Mouse (Mus musculus) forebrain, embryonic 12.5 days (tissue): Measurements from ENCODE around the gene Rnf41. TPM values are rescaled to one million over a fixed set of nuclear protein-coding genes. Genes with fewer than 3 reads are reported as not detected.

Source experiments
- ATAC-seq: fragments of 200-750 bp; cut with Nextera tagmentation; 2 replicates; pipeline ENCODE4 v1.8.0; 2017; ENCODE audit warnings: moderate TSS enrichment; ENCODE audit not compliant: low FRiP score
- H3K27ac ChIP-seq: fragments of 300-500 bp; sonication (generic); 2 replicates; pipeline ENCODE4 v1.5.1; 2016; ENCODE audit warnings: mild to moderate bottlenecking
- H3K27me3 ChIP-seq: fragments of 300-500 bp; sonication (generic); 2 replicates; pipeline ENCODE4 v1.6.1; 2016; ENCODE audit warnings: mild to moderate bottlenecking
- H3K36me3 ChIP-seq: fragments of 300-500 bp; sonication (generic); replicated peaks from 2 replicates; pipeline ENCODE4 v1.6.1; 2016; ENCODE audit warnings: mild to moderate bottlenecking
- H3K4me1 ChIP-seq: fragments of 300-500 bp; sonication (generic); 2 replicates; pipeline ENCODE4 v1.6.1; 2016
- H3K4me2 ChIP-seq: fragments of 300-500 bp; sonication (generic); 2 replicates; pipeline ENCODE4 v1.6.1; 2016; ENCODE audit warnings: mild to moderate bottlenecking, moderate library complexity
- H3K4me3 ChIP-seq: fragments of 300-500 bp; sonication (generic); replicated peaks from 2 replicates; pipeline ENCODE4 v1.5.1; 2016; ENCODE audit warnings: mild to moderate bottlenecking
- H3K9ac ChIP-seq: fragments of 300-500 bp; sonication (generic); 2 replicates; pipeline ENCODE4 v1.6.1; 2016; ENCODE audit warnings: mild to moderate bottlenecking
- H3K9me3 ChIP-seq: fragments of 300-500 bp; sonication (generic); 2 replicates; pipeline ENCODE4 v1.6.1; 2016
- WGBS: fragments of 180-500 bp; shearing (Covaris S2); methylation state at CpG from one replicate; pipeline ENCODE4 v1.1.7; 2016; 5-methylcytosine and 5-hydroxymethylcytosine counted together
- polyA plus RNA-seq: library from polyadenylated mRNA; unstranded; fragments of >200 nt; fragmentation: Nextera tagmentation; extraction: Ambion mirVana; gene quantifications from 2 replicates; pipeline ENCODE4 v1.2.1, GENCODE M21; 2016

Gene Rnf41
- 61.9 and 62.0 TPM in 2 replicates for polyA plus RNA-seq

DNA sequence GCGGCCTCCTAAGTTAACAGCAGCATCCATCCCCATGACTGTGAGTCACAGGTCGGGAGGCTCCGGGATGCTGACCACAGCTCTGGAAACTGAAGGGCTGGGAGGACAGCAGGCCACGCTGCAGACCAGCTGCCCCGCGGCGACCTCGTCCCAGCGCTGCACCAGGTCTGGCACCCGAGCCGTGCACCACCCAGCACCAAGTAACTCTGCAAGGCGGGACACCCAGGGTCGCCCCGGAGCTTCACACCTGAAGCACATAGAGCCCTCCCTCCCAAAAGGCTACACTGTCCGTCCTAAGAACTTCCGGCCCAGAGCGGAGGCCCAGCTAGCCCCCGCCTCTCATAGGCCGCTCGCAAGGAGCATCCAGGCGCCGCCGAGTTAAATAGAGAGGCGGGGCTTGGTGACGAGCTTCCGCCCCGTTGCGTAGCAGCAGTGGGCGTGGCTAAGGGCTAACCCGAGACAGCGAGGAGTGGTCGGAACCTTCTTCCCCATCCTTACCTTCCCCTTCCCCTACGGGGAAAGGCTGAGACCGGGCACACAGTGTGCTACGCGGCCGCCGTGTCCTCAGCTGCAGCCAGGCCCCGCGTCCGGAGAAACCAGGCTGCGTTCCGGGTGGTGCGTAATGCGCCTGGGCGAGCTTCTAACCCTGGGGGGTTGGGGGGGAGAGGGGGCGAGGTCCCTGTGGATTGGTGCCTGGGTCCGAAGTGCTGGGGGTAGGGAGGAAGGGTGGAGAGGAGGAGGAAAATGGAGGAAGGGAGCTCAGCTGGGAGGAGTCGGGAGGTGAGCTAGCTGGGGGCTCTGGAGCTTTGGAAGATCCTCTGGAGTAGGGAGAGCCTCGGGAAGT, at the start of gene Rnf41, which contains the start of gene Nabp2:
Rnf41 (plus strand) TSS at position 447 of the 844 bp plus-strand sequence.
Nabp2 (minus strand) TSS at position 282 of the 844 bp plus-strand sequence.
- H3K36me3 ChIP-seq, result peaks cover 35% of the 10 kb centered on the region
- H3K9me3 ChIP-seq, result no peaks in the 10 kb centered on the region
- H3K27me3 ChIP-seq, result no peaks in the 10 kb centered on the region
- peak; percentile 89 for ATAC-seq
- WGBS, result under 1% methylated on average over 49 of the region's 50 CpGs
- peak within 1 kb of the TSS; percentile 93 for H3K4me3 ChIP-seq
- peak within 1 kb of the TSS; percentile 84 for H3K4me2 ChIP-seq
- peak within 1 kb of the TSS; percentile 96 for H3K27ac ChIP-seq
- peaks cover 46% of the 10 kb centered on the region for H3K4me1 ChIP-seq
- H3K9ac ChIP-seq, result peak within 1 kb of the TSS; percentile 93

DNA sequence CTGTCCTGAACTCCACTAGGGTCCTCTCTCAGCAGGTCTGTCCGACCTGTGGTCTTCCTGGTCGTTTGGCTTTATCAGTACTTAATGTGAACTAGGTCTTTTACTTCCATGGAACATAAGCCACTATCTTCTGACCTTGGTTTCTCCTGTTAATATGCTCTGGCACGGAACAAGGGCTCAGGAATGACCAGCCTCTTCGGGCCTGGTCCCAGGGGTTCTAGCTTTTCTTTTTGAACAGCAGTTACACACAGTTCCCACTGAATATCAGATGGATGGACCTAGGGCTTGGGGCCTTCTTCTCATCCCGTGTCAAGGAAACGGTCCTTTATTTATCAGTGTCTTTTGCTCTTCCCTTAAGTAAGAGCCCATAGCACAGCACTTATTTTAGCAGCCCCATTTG, 49.6 kb upstream of the Rnf41 start:
- H3K27ac ChIP-seq, result no peak overlapping the region
- WGBS, result 88% methylated on average over 6 of the region's 6 CpGs
- H3K4me1 ChIP-seq, result no peaks in the 10 kb centered on the region
- peaks cover 79% of the 10 kb centered on the region for H3K36me3 ChIP-seq
- H3K4me3 ChIP-seq, result no peak overlapping the region
- no peak overlapping the region for H3K4me2 ChIP-seq
- no peaks in the 10 kb centered on the region for H3K9me3 ChIP-seq
- ATAC-seq, result no peak
- no peak overlapping the region for H3K9ac ChIP-seq
- no peaks in the 10 kb centered on the region for H3K27me3 ChIP-seq

DNA sequence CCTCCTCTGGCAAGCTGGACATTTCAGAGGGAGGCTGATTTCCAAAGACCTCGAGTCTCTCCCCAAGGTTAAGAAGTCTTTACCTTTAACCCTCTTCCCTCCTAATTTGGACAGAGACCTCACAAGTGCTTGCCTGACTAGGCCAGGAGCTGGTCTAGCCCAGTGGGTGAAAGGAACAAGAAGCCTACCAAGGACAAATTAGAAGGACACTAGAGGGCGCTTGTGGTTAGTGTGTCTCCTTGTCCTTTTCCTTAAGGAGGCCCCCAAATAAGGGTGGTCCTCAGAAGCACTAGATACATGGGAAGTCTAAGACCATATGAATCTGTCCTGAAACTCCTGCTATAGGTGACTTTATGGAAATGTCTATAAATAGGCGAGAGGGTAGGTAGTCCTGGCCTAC, 48.9 kb upstream of the Rnf41 start:
- no peak overlapping the region for H3K4me3 ChIP-seq
- no peaks in the 10 kb centered on the region for H3K27me3 ChIP-seq
- peaks cover 5% of the 10 kb centered on the region for H3K4me1 ChIP-seq
- peaks cover 75% of the 10 kb centered on the region for H3K36me3 ChIP-seq
- 47% methylated on average over 3 of the region's 3 CpGs for whole genome bisulfite sequencing
- ATAC-seq, result 0 out of 2 replicates have a peak, but pooled peaks have one; percentile 39
- H3K9ac ChIP-seq, result no peak overlapping the region
- H3K9me3 ChIP-seq, result no peaks in the 10 kb centered on the region
- no peak overlapping the region for H3K27ac ChIP-seq
- no peak overlapping the region for H3K4me2 ChIP-seq

DNA sequence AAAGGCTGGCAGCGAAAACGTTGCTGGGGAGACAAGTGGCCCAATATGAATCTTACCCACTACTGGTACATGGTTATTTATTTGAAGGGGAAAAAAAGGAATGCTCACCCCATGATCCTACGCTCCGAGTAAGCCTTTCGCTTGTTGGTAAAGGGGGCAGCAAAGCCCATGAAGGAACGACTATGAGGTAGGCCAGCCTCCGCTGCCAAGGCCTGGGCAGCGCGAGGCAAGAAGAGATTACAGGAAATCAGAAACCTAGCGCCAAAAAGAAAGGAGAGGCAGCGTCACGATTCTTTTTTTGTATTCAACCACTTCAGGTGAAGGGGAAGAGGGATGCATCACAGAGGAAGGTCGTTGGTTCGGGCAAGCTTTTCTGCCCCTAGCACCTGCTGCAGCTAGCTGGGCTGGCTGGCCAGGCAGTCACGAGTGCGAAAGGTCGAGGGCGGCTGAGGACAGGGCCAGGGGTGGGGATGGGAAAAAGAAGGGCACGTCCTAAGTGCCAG, 43.5 kb upstream of the Rnf41 start:
- H3K36me3 ChIP-seq, result peaks cover 22% of the 10 kb centered on the region
- no peak for ATAC-seq
- peaks cover 18% of the 10 kb centered on the region for H3K4me1 ChIP-seq
- H3K27ac ChIP-seq, result peak overlapping the region; percentile 96
- peak overlapping the region; percentile 69 for H3K9ac ChIP-seq
- no peaks in the 10 kb centered on the region for H3K9me3 ChIP-seq
- H3K4me2 ChIP-seq, result peak overlapping the region; percentile 71
- peak overlapping the region; percentile 65 for H3K4me3 ChIP-seq
- WGBS, result 15% methylated on average over 19 of the region's 19 CpGs
- 0 out of 2 replicates have a peak, but pooled peaks cover 3% of the 10 kb centered on the region for H3K27me3 ChIP-seq

DNA sequence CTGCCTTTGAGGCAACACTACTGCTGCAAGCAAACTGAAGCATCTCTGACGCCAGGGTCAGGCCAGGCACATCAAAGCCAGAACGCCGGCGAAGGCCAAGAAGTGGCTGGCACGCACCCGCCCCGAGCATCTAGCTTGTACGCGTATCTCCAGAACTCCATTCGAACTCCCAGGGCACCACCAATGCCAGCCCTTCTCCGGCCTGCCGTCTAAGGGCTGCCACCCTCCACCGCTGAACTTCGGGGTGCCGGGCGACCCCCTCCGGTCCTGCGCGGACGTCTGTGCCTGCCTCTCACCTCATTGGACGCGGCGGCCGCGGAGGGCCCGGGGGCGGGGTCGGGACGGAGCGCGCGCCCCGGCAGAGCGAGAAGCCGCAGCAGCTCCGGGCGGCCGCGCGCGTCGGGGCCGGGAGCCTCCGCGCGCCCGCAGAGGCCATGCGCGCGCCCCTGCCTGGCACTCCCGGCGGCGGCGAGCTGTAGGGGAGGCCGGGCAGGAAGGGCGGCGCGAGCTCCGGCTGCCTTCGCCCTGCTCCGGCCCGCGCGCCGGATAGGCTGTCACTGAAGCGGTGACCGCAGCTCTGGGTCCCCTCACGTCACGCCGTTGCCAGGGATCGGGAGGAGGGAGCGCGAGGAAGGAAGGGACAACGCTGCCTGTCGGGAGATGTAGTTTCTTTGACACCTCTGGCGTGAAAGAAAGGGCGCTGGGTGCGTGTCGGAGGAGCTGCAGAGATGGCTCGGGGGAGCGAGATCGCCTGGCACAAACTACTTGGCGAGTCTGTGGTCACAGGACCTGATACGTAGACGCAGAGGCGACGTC, 42.8 kb upstream of the Rnf41 start, which contains the start of gene Coq10a:
Coq10a (minus strand) TSS at position 596 of the 816 bp plus-strand sequence.
- under 1% methylated on average over 82 of the region's 87 CpGs for WGBS

DNA sequence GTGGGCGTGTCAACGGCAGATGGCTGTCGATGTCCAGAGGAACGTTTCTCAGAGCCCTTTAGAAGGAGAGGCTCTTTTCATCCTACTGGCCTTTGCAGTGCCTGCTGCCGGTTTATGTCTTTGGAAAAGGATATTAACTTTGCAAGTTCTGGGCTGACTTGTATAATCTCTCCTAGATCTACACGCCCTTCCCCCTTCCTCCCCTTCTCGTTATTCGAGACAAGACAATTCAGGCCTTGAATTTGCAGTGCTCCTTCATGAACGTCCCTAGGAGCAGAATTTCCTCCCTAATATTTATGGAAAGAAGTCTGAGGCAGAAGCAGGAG, 42.3 kb upstream of the Rnf41 start:
- peaks cover 14% of the 10 kb centered on the region for H3K36me3 ChIP-seq
- 0 out of 2 replicates have a peak, but pooled peaks cover 3% of the 10 kb centered on the region for H3K27me3 ChIP-seq
- H3K4me2 ChIP-seq, result peak overlapping the region; percentile 71
- peak overlapping the region; percentile 69 for H3K9ac ChIP-seq
- peak overlapping the region; percentile 65 for H3K4me3 ChIP-seq
- 6% methylated on average over 9 of the region's 9 CpGs for WGBS
- ATAC-seq, result no peak
- H3K9me3 ChIP-seq, result no peaks in the 10 kb centered on the region
- peaks cover 18% of the 10 kb centered on the region for H3K4me1 ChIP-seq
- peak overlapping the region; percentile 96 for H3K27ac ChIP-seq

More for the DNA sequence above, 42.8 kb upstream of the Rnf41 start, which contains the start of gene Coq10a:
- H3K9ac ChIP-seq, result peak within 1 kb of the TSS; percentile 69
- peaks cover 15% of the 10 kb centered on the region for H3K36me3 ChIP-seq
- peak within 1 kb of the TSS; percentile 71 for H3K4me2 ChIP-seq
- 0 out of 2 replicates have a peak, but pooled peaks cover 3% of the 10 kb centered on the region for H3K27me3 ChIP-seq
- peaks cover 18% of the 10 kb centered on the region for H3K4me1 ChIP-seq
- peak; percentile 93 for ATAC-seq
- no peaks in the 10 kb centered on the region for H3K9me3 ChIP-seq
- peak within 1 kb of the TSS; percentile 65 for H3K4me3 ChIP-seq
- H3K27ac ChIP-seq, result peak within 1 kb of the TSS; percentile 96

DNA sequence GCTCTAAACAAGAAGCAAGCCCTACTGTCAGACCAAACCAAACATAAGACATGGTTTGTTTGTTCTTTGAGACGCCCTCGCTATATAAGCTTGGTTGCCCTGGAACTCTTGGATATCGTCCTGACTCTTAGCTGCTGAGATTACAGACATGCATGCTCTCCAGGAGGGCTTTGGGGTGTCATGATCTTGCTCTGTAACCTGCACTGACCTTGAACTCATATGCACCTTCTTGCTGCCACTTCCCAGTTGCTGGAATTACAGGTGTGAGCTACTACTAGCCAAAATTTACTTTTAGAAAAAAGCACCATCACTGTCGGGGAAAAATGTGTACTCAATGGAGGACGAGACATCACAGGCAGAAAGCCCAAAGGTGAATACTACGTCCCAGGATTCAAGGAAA, 41.9 kb upstream of the Rnf41 start:
- H3K4me3 ChIP-seq, result peak overlapping the region; percentile 65

DNA sequence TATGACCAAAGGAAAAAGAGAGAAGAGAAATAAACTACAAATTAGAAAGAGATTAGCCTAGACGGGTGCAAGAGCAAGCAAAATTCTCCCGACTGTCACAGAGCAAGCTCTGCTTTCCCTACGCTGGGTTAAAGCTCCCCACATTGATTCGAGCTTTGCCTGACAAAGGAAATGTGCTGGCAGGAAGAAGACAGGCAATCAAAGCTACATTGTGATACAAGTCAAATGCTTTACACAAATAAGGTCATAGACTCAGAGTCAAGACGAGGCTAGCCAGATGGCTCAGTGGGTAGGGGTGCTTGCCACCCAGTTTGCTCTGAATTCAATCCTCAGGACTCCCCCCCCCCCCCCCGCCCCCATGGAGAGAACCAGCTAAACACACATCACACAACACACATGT, 41.4 kb upstream of the Rnf41 start:
- peak overlapping the region; percentile 96; the same call in 1 of the 2 replicates for H3K27ac ChIP-seq
- no peak for ATAC-seq
- peaks cover 7% of the 10 kb centered on the region for H3K36me3 ChIP-seq
- no peak overlapping the region for H3K4me3 ChIP-seq
- WGBS, result 52% methylated on average over 5 of the region's 6 CpGs
- 0 out of 2 replicates have a peak, but pooled peaks cover 3% of the 10 kb centered on the region for H3K27me3 ChIP-seq
- no peak overlapping the region for H3K9ac ChIP-seq
- no peaks in the 10 kb centered on the region for H3K9me3 ChIP-seq
- peaks cover 18% of the 10 kb centered on the region for H3K4me1 ChIP-seq
- H3K4me2 ChIP-seq, result no peak overlapping the region

More for the DNA sequence above, 41.9 kb upstream of the Rnf41 start:
- Histone ChIP-seq H3K9ac (peak overlapping the region; percentile 69), H3K27ac (peak overlapping the region; percentile 96), H3K36me3 (peaks cover 9% of the 10 kb centered on the region), H3K9me3 (no peaks in the 10 kb centered on the region), H3K4me1 (peaks cover 18% of the 10 kb centered on the region), H3K4me2 (peak overlapping the region; percentile 71), H3K27me3 (0 out of 2 replicates have a peak, but pooled peaks cover 3% of the 10 kb centered on the region)
- 78% methylated on average over 6 of the region's 6 CpGs for WGBS
- no peak for ATAC-seq

DNA sequence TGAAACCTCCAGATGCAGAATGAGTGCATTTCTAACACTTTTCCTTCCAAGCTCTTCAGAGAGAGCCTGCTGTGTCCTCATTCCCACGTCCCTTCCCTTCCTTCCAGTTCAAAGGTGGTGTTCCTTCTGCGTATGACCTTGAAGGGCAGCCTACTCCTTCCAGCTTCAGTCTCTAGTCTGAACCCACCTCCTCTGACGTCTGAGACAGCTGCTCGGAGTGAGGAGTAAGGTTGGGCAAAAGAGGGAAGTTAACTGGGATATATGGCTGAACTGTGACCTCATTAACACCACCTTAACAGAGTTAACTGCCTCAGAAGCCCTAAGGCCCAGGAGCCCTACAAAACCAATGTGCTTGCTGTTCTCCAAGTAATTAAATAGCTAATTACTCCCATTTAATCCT, 40.9 kb upstream of the Rnf41 start:
- H3K4me3 ChIP-seq, result no peak overlapping the region
- H3K27me3 ChIP-seq, result 0 out of 2 replicates have a peak, but pooled peaks cover 3% of the 10 kb centered on the region
- no peak overlapping the region for H3K4me2 ChIP-seq
- H3K36me3 ChIP-seq, result 0 out of 2 replicates have a peak, but pooled peaks cover 1% of the 10 kb centered on the region
- H3K9ac ChIP-seq, result 0 out of 2 replicates have a peak overlapping the region, but pooled peaks have one; percentile 12
- ATAC-seq, result no peak
- WGBS, result 62% methylated on average over 4 of the region's 4 CpGs
- H3K27ac ChIP-seq, result 0 out of 2 replicates have a peak overlapping the region, but pooled peaks have one; percentile 1
- H3K9me3 ChIP-seq, result no peaks in the 10 kb centered on the region
- peaks cover 18% of the 10 kb centered on the region for H3K4me1 ChIP-seq

DNA sequence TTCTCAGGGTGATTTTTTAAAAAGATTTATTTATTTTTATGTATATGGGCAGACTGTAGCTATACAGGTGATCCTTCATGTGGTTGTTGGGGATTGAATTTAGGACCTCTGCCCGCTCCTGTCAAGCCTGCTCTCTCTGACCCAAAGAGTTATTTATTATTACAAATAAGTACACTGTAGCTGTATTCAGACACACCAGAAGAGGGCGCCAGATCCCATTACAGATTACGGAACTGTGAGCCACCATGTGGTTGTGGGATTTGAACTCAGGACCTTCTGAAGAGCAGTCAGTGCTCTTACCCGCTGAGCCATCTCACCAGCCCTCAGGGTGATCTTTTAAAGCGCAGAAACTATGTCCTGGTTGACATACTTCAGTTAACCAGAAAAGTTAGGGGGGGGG, 39.3 kb upstream of the Rnf41 start:
- no peaks in the 10 kb centered on the region for H3K9me3 ChIP-seq
- ATAC-seq, result no peak
- 76% methylated on average over 5 of the region's 5 CpGs for WGBS
- no peak overlapping the region for H3K27ac ChIP-seq
- no peaks in the 10 kb centered on the region for H3K36me3 ChIP-seq
- no peak overlapping the region for H3K4me3 ChIP-seq
- no peak overlapping the region for H3K4me2 ChIP-seq
- no peak overlapping the region for H3K9ac ChIP-seq
- H3K27me3 ChIP-seq, result 0 out of 2 replicates have a peak, but pooled peaks cover 3% of the 10 kb centered on the region
- H3K4me1 ChIP-seq, result peaks cover 26% of the 10 kb centered on the region

DNA sequence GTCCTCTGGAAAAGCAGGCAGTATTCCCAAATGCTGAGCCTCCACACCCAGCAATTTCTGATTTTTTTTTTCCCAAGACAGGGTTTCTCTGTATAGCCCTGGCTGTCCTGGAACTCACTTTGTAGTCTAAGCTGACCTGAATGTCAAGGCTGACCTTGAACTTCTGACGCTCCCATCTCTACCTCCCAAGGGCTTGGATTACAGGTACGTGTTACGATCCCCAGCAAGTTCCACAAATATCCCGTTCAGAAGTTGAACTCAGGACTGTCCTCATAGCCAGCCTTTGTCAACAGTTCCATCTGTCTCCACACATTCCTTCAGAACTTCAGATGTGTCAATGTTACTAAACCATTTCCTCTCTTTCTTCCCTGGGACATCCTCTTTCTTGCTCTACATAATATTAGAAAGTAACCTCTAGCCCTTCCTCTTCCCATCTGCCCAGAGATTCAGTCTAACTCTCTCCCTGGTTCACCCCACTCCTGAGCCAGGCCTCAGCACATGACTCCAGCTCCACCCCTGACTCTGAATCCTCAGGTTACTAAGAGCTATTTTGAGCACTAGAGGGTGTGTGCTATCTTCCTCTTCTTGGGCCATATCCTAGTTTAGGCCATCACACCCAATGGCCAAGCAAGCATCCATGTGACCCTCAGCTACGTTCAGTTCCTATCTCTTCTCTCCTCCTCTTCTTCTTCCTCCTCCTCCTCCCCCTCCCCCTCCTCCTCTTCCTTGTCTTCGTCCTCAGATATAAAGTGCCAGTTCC, 38.3 kb upstream of the Rnf41 start:
- no peak for ATAC-seq
- H3K4me3 ChIP-seq, result no peak overlapping the region
- H3K4me2 ChIP-seq, result no peak overlapping the region
- H3K27ac ChIP-seq, result no peak overlapping the region
- 82% methylated on average over 6 of the region's 6 CpGs for WGBS
- no peak overlapping the region for H3K9ac ChIP-seq
- H3K27me3 ChIP-seq, result 0 out of 2 replicates have a peak, but pooled peaks cover 3% of the 10 kb centered on the region
- H3K36me3 ChIP-seq, result peaks cover 1% of the 10 kb centered on the region; the same call in 1 of the 2 replicates
- H3K4me1 ChIP-seq, result peaks cover 21% of the 10 kb centered on the region
- H3K9me3 ChIP-seq, result no peaks in the 10 kb centered on the region
